Mouse (Mus musculus) kidney, embryonic 14.5 days (tissue): ENCODE data around the gene Rere. TPM values are rescaled to one million over a fixed set of nuclear protein-coding genes. Genes with fewer than 3 reads are reported as not detected.

Source experiments
- ATAC-seq: fragments of 200-750 bp; cut with Nextera tagmentation; 2 replicates; pipeline ENCODE4 v1.8.0; 2017; ENCODE audit warnings: moderate number of reproducible peaks, mild to moderate bottlenecking, moderate TSS enrichment, moderate library complexity; ENCODE audit not compliant: low FRiP score, low TSS enrichment
- H3K27ac ChIP-seq: fragments of 300-500 bp; sonication (generic); 2 replicates; pipeline ENCODE4 v1.5.1; 2014; ENCODE audit warnings: low read depth, mild to moderate bottlenecking, low read length, moderate library complexity, mixed read lengths
- H3K27me3 ChIP-seq: fragments of 300-500 bp; sonication (generic); 2 replicates; pipeline ENCODE4 v1.6.1; 2014; ENCODE audit warnings: mild to moderate bottlenecking, low read length; ENCODE audit not compliant: control insufficient read depth, insufficient read depth
- H3K36me3 ChIP-seq: fragments of 300-500 bp; sonication (generic); 2 replicates; pipeline ENCODE4 v1.6.1; 2014; ENCODE audit warnings: low read length, mixed read lengths; ENCODE audit not compliant: control insufficient read depth, insufficient read depth
- H3K4me1 ChIP-seq: fragments of 300-500 bp; sonication (generic); 2 replicates; pipeline ENCODE4 v1.6.1; 2014; ENCODE audit warnings: low read length, mixed read lengths; ENCODE audit not compliant: control insufficient read depth, insufficient read depth
- H3K4me2 ChIP-seq: fragments of 300-500 bp; sonication (generic); replicated peaks from 2 replicates; pipeline ENCODE4 v1.6.1; 2014; ENCODE audit warnings: low read depth, mild to moderate bottlenecking, low read length
- H3K4me3 ChIP-seq: fragments of 300-500 bp; sonication (generic); 2 replicates; pipeline ENCODE4 v1.5.1; 2014; ENCODE audit warnings: mild to moderate bottlenecking, low read length
- H3K9ac ChIP-seq: fragments of 300-500 bp; sonication (generic); 2 replicates; pipeline ENCODE4 v1.6.1; 2014; ENCODE audit warnings: low read depth, mild to moderate bottlenecking, low read length, moderate library complexity
- H3K9me3 ChIP-seq: fragments of 300-500 bp; sonication (generic); 2 replicates; pipeline ENCODE4 v1.6.1; 2016; ENCODE audit warnings: low read length; ENCODE audit not compliant: control insufficient read depth
- WGBS: fragments of 180-500 bp; shearing (Covaris S2); extraction: QIAGEN DNeasy Blood & Tissue Kit; methylation state at CpG from one replicate; pipeline ENCODE4 v1.1.7; 2014; 5-methylcytosine and 5-hydroxymethylcytosine counted together
- polyA plus RNA-seq: library from polyadenylated mRNA; unstranded; fragments of >200 nt; fragmentation: Nextera tagmentation; extraction: Ambion mirVana; gene quantifications from 2 replicates; pipeline ENCODE4 v1.2.1, GENCODE M21; 2014

Gene Rere
- polyA plus RNA-seq, 1 experiment from 2014 or later: 49.9 TPM

GRCm38 (mm10) chr4:150636635-150637034, 355.2 kb downstream of the Rere start:
- Histone ChIP-seq H3K9ac (no peak overlapping the region), H3K4me3 (no peak overlapping the region), H3K4me1 (no peaks in the 10 kb centered on the region), H3K27me3 (no peaks in the 10 kb centered on the region), H3K27ac (no peak overlapping the region), H3K9me3 (no peaks in the 10 kb centered on the region), H3K36me3 (no peaks in the 10 kb centered on the region), H3K4me2 (no peak overlapping the region)
- WGBS: 79% methylated on average over 6 of the region's 6 CpGs
- no peak for ATAC-seq

- Histone ChIP-seq H3K27ac (no peak overlapping the region), H3K27me3 (no peaks in the 10 kb centered on the region), H3K9ac (no peak overlapping the region), H3K36me3 (no peaks in the 10 kb centered on the region), H3K4me1 (no peaks in the 10 kb centered on the region), H3K9me3 (no peaks in the 10 kb centered on the region), H3K4me2 (no peak overlapping the region), H3K4me3 (no peak overlapping the region)
- ATAC-seq: no peak
- WGBS: 88% methylated on average over 9 of the region's 9 CpGs
Observed at GRCm38 (mm10) chr4:150644299-150644698, 362.9 kb downstream of the Rere start.

GRCm38 (mm10) chr4:150649327-150649726, 367.9 kb downstream of the Rere start:
- no peaks in the 10 kb centered on the region for H3K9me3 ChIP-seq
- no peak overlapping the region for H3K9ac ChIP-seq
- 87% methylated on average over 5 of the region's 5 CpGs for whole genome bisulfite sequencing
- no peak for ATAC-seq
- H3K4me1 ChIP-seq: peaks cover 6% of the 10 kb centered on the region; the same call in 1 of the 2 replicates
- H3K4me2 ChIP-seq: no peak overlapping the region
- H3K36me3 ChIP-seq: no peaks in the 10 kb centered on the region
- no peak overlapping the region for H3K27ac ChIP-seq
- no peak overlapping the region for H3K4me3 ChIP-seq
- peaks cover 16% of the 10 kb centered on the region for H3K27me3 ChIP-seq

- Histone ChIP-seq H3K4me2 (peak within 1 kb of the TSS; percentile 30), H3K36me3 (no peaks in the 10 kb centered on the region), H3K9me3 (no peaks in the 10 kb centered on the region), H3K9ac (peak within 1 kb of the TSS; percentile 37; the same call in 1 of the 2 replicates), H3K27me3 (peaks cover 19% of the 10 kb centered on the region), H3K27ac (no peak within 1 kb of the TSS), H3K4me1 (peaks cover 6% of the 10 kb centered on the region; the same call in 1 of the 2 replicates), H3K4me3 (peak within 1 kb of the TSS; percentile 30)
- ATAC-seq: no peak
- WGBS: 5% methylated on average over 41 of the region's 41 CpGs
Observed at GRCm38 (mm10) chr4:150651390-150652277, 370.2 kb downstream of the Rere start, which contains the start of gene Slc45a1. Gene Slc45a1 (minus strand): TSS chr4:150652174.

GRCm38 (mm10) chr4:150653072-150653599, 371.7 kb downstream of the Rere start:
- 47% methylated on average over 11 of the region's 11 CpGs for WGBS
- Histone ChIP-seq H3K4me1 (peaks cover 6% of the 10 kb centered on the region; the same call in 1 of the 2 replicates), H3K9me3 (no peaks in the 10 kb centered on the region), H3K27me3 (peaks cover 19% of the 10 kb centered on the region), H3K27ac (no peak overlapping the region), H3K4me2 (no peak overlapping the region), H3K4me3 (no peak overlapping the region), H3K36me3 (no peaks in the 10 kb centered on the region), H3K9ac (no peak overlapping the region)
- ATAC-seq: no peak

- no peak overlapping the region for H3K4me3 ChIP-seq
- peak; percentile 68; the same call in 1 of the 2 replicates for ATAC-seq
- H3K9me3 ChIP-seq: no peaks in the 10 kb centered on the region
- H3K27ac ChIP-seq: no peak overlapping the region
- peak overlapping the region; percentile 32; the same call in 1 of the 2 replicates for H3K4me2 ChIP-seq
- WGBS: 5% methylated on average over 17 of the region's 17 CpGs
- H3K36me3 ChIP-seq: no peaks in the 10 kb centered on the region
- no peak overlapping the region for H3K9ac ChIP-seq
- H3K27me3 ChIP-seq: peaks cover 19% of the 10 kb centered on the region
- H3K4me1 ChIP-seq: peaks cover 8% of the 10 kb centered on the region; the same call in 1 of the 2 replicates
Observed at GRCm38 (mm10) chr4:150655989-150656388, 374.5 kb downstream of the Rere start.

GRCm38 (mm10) chr4:150656504-150656903, 375.1 kb downstream of the Rere start:
- 89% methylated on average over 6 of the region's 6 CpGs for WGBS
- ATAC-seq: no peak
- H3K27ac ChIP-seq: no peak overlapping the region
- H3K4me1 ChIP-seq: peaks cover 12% of the 10 kb centered on the region; the same call in 1 of the 2 replicates
- H3K9ac ChIP-seq: no peak overlapping the region
- no peaks in the 10 kb centered on the region for H3K9me3 ChIP-seq
- no peak overlapping the region for H3K4me2 ChIP-seq
- peaks cover 17% of the 10 kb centered on the region for H3K27me3 ChIP-seq
- no peak overlapping the region for H3K4me3 ChIP-seq
- H3K36me3 ChIP-seq: no peaks in the 10 kb centered on the region

- H3K4me3 ChIP-seq: no peak overlapping the region
- WGBS: 77% methylated on average over 9 of the region's 9 CpGs
Observed at GRCm38 (mm10) chr4:150659926-150660610, 378.6 kb downstream of the Rere start.

More at GRCm38 (mm10) chr4:150659926-150660610, 378.6 kb downstream of the Rere start:
- H3K27ac ChIP-seq: no peak overlapping the region
- H3K4me1 ChIP-seq: peaks cover 13% of the 10 kb centered on the region
- no peaks in the 10 kb centered on the region for H3K27me3 ChIP-seq
- no peak for ATAC-seq
- no peak overlapping the region for H3K4me2 ChIP-seq
- no peaks in the 10 kb centered on the region for H3K9me3 ChIP-seq
- no peak overlapping the region for H3K9ac ChIP-seq
- H3K36me3 ChIP-seq: no peaks in the 10 kb centered on the region
